Mouse (Mus musculus) c-Kit-positive CD71-negative TER-119-negative erythroid progenitor cells, embryonic 14.5 days (primary cell): ENCODE data around the gene Fmod.
A peak's percentile ranks its signal among the peaks of the same experiment; 100 is the strongest.

Experiments used
- DNase-seq: peaks from one replicate; pipeline ENCODE4 v3.0.0-alpha.2; 2013; ENCODE audit warnings: low read depth

The Fmod gene

DNA sequence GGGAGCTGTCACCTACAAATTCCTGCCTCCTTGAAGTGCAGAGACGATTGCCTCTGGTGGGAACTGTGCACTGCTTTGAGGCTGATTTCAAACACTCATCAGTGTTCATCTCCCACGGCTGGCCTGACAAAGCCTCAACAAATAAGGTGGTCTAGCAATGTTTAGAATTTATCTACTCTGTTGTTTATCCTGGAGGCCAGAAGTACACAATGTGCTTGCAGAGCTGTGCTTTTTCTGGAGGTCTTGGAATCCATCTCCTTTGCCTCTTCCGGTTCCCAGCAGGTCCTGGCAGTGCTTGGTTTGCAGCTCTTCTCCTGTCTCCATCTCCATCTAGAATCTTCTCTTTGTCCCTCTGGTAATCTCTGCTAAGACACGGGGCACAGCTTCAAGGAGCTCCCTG is 19.2 kb downstream of the Fmod start:
- no peak for DNase-seq

DNA sequence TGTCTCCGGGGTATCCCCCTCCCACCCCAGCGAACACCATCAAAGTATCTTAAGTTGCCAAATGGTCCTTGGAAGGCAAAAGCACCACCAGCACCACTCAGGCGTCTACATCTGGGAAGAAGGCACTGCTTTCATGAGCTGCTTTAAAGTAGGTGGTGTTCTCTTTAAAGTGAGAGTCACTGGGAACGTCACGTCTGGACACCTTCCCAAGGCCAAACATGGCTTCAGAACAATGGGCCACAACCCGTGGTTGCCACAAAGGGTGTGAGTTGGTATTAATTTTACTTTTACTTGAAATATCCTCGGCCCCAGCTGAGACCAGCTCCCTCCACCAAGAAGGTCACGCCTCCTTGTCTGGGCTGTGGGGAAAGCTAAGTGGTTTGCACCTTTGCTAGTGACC is 20.7 kb downstream of the Fmod start:
- DNase-seq, result no peak

DNA sequence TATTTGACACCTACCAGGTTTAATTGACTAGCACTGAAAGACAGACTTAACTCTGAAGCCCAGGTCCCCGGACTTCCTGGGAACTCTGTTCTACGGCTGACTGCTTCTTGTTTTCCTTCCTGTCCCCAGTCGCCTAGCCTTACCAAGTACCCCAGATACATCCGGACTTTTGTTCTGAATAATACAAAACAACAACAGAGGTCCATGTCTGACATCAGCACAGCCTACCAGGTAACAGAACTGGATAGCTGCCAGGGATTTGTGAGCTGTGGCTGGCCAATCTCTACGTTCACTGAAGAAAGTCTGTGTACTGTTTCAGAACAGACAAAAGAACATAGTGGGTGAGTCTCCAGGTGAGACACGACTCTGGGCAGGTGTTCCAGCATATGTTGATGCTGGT is 21.8 kb downstream of the Fmod start:
- DNase-seq, result no peak

DNA sequence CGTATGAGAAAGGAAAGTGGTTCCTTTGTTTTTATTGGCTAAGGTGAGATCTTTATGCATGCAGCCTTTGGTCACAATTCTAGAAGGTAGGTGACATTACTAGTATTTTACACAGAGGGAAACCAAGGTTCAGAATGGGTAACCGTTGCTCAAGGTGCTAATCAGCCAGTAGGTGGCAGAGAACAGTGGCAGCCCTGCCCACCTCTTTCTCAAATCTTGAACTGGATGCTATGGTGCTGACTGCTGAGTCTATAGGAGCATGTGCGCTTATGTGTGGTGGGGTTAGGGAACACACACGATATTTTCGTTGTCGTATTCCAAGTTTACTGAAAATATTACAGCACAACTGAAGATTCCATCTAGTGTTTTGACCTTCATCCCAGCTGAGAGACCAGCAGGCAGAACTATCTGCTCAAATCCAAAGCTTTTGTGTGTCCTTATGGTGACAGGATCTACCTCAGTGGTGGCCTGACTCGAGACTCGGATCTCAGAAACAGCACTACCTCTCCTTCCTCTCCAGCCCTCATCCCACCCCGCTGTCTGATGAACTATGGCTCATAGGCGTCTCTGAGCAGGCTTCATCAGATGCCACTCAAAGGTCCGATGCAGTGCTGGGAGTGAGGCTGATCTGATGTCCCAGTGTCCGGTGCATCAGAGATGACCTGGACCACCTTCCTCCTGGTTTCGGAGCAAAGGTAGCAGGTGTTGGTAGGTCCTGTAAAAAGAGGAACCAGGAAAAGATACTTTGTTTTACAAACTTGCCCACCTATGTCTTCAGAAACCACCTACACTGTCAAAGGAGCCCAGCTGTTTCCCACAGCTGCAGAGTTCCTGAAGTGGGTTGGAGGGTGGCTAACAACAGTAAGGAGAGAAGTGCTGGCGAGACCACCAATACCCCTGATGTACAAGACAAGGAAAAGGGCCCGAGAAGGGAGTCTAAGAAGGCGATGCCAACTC is 23.0 kb downstream of the Fmod start:
- DNase-seq, result no peak

DNA sequence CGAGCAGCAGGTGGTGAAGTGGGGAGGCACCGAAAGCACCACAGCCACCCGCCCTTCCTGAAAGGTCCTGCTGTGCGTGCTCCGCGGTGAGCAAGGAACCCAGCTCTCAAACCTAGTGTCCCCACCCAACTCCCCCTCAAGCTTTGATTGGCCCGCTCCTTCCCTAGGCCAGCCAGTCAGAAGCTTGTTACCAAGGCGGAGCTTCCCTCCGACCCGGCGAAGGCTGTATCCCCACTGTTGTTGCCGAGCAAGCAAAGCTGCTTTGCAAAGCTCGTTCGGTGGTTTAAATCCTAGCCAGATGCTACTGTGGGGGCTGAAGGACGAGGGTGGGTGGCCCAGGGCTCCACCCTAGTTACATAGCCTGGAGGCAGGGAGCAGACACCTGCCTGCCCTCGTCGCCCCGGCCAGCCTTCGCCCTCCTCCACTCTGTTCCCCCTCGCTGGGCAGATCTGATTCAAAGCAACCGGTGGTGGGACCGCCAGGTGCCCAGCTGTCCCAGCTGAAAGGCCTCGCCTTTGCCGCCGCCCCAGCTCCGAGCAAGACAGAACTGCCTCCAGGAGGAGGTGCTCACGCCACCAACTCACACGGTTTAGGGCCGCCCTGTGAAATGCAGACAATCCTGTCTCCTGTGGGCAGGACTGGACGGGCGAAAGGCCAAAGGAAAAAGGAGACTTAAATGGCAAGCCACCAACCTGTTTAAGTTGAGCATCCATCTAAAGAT is 24.0 kb downstream of the Fmod start:
- DNase-seq, result peak; percentile 76

DNA sequence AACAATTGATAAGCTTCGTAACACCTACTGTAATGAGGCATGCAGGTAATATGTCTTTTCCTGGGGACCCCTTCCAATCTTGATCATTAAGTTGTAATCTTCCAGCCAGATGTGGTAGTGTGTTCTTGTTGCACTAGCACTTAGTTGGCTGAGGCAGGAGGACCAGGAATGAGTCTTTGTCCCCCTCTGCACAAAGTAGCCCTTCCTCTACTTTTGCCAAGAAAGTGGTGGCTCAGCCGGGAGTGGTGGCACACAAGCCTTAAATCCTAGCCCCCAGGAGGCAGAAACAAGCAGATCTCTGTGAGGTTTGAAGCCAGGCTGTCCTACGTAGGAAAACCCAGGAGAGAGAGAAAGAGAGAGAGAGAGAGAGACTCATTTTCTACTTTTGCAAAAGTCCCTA is 24.9 kb downstream of the Fmod start:
- no peak for DNase-seq

DNA sequence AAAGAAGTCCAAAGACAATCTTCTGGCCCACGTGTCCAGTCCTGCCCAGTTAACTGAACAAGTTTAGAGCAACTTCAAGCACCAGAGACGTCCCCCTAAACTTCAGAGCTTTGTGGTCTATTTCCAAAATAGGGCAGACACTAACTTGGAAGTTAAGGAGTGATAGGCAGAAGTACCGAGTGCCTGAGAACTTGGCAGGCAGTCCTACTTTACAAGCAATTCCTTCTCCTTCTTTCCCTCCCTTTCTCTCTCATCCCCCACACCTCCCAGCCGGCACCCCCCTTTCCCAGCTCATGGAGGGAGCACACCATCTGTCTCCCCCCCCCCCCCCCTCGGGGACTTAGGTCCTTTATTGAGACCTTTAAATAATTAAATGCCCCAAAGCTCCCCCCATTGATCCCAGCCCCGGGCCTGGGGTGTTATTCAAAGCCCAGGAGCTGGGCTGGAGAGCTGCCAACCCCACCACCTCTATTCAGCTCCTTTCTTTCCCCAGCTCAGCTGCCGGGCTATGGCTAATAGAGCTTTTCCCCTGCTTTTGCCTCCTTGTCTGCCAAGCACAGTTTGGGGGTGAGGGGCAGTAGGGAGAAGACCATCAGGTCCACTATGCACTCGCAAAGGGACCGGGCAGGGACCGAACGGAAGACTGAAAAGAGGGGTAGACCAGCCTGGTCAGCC is 25.5 kb downstream of the Fmod start:
- DNase-seq, result no peak

DNA sequence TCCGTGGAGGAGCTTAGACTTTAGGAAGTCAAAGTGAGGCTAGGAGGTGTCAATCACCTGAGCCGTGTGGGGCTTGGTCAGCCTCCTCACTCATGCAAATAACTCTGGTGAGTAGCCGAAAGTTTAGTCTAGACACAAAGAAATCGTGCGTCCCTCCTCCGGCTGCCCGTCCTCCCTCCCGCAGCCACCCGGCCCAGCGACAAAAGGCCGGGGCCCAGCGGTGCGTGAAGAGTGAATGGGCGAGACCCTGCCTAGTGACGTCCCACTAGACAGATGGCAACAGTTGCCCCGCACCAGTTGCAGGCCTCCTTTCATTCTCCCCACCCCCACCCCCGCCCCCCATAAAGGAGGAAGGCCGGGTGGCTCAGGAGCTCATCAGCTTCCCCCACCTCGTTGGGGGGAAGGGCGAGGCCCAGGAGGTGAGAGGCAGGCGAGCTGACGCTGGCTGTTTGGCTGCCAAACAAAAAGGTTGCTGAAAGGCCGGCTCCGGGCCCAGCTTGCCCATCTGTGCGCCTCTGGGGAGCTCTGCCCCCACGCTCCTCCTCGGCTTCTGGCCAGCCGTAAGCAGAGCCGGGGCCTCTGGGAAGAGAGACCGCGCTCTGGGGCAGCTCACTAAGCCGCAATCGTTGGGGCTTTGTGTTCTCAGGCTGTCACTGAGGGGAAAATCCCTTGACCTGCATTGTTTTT is 26.2 kb downstream of the Fmod start:
- no peak for DNase-seq

DNA sequence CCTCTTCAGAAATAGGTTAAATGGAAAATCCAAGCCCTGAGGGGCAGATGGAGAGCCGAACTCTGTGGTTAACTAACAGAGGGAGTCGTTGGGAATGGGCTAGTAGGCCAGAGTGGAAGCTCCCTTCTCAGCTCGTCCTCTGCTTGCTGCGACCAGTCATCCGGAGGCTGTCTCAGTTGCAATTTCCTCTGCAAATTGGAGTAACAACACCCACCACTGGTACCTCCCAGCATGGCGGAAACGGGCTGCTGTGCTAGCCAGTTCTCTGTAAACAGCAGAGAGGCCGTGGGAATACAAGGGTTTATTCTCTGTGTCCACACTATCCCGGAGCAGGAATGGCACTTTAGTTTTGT is 26.7 kb downstream of the Fmod start:
- DNase-seq, result no peak

DNA sequence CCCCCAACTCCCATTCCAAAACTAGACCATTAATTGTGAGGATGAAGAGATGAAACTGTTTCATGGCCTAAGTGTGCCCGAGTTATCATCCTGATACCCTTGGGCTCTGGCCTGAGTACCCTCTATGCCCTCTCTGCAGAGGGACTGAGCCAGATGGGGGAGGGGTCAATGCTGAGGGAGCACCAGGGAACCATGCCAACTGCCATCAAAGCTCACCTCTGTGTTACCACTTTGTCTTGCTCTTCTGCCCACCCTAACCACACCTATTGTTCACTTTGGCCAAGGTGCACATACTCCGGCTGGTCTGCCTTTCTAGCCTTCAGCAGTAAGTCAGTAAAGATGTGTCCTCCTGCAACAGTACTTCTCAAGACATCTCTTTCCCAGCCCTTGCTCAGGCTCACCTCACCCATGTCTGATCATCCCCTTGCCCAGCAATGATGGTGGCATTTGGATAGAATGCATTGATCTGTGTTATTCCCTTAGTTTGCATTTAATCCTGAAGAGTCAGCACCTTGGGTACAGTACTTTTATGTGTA is 27.3 kb downstream of the Fmod start:
- no peak for DNase-seq

DNA sequence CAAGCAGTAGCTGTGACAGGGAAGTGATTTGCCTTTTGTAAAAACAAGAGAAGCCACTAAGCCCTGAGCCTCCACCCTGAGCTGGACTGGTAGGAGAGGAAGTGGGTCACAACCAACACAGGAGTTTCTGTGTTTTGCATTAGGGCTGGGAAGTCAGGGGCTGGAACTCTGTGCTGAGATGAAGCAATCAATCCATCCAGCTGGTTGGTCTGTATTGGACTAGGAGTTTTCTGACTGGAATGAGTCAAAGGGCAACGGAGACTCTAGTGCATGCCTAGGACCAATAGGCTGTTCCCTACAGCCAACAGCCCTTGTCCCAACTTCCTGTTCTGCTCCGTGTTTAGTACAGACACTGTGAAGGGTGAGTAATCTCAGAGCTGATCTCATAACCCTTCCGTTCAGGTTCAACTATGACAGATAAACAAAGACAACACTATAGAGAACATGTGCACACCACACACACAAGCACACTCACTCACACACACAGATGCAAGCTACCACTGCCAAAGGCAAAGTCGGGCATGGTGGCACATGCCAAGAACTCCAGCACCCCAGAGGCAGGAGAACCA is 28.3 kb downstream of the Fmod start:
- DNase-seq, result no peak

DNA sequence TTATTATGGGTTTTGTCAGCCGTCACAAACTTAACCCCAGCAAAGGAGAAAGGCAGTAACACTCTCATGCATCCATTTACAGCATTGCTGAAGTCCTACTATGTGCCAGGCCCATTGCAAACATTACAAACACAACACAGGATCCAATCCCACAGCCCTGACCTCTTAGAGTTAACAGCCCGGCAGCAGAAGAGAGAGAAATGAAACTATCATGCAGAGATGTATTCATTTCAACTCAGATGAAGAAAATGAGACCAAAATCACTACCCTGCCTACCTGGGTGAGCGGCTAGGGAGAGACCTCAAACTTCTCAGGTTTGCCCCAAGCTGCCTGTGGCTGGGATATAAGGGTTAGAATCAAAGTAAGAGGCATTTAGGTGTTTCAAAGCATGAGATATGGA is 29.5 kb downstream of the Fmod start:
- DNase-seq, result no peak

DNA sequence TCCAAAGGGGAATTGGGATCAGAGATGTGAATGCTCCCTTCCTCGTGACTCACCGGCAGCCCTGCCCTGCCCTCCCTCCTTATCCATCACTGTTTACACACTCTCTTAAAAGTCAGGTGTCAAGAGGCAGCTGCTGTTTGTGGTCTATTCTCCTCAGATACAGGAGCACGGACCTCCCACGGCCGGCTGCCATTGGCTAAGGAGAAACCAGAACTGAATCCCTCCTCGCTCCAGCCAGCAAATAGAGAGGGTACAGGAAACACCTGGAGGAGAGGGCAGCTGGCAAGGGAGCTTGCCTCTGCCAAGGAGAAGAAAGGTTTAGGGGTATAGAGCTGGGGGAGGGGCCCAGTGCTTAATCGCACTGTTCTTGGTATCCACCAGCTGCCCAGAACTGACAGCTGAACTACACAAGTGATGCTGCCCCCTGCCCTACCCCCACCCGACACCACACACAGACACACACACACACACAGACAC is 30.1 kb downstream of the Fmod start:
- peak; percentile 54 for DNase-seq

DNA sequence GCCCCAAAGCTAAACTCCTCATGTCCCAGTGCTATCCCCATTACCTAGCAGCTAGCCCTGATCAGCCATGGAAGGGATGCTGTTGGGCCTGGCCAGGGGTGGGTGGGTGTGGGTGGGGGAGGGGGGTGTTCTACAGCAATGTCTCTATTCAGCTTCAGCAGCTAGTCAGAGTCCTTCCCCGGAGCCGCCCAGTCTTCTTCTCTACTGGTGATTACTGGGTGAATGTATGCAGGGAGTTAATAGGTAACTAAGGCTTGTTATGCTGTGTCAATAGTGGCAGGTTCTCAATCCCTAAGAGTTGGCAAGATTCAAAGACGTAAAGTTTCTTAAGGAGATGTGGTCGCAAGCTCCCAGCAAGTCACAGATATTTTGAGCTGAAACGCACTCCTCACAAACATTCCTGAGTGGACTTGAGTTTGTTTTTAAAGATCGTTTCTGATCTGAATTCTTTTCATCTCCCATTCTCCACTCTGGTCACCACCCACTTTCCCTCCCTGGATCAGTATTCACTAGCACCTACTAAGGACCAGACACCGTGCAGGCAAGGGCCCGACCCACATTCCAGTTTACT is 33.1 kb downstream of the Fmod start:
- DNase-seq, result no peak

DNA sequence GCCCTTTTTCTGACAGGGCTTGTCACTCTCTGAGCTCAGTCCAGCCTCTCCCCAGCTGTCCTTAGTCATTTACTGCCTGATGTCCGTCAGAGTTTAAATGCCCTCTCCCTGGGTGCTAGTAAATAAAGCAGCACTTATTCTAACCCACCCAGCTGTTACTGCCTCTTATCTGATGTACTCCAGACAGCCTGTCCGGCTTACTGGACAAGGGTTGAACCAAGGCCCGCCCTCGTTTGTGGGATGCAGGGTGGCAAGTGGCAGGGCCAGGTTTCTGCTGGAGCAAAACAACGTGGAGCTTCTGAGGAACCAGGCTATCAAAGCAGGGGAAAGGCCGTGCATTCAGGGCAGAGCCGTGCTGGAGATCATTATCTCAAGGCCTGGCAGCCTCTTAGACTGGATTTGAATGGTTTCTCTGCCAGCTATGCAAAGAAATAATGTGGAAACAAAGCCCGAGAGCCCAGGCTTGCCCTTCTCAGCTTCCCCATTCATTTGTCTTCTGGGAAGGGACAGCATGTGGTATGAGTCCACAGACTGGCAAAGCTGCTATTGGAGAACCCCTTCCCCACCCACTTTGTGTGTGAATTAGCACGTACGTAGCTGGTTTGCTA is 34.5 kb downstream of the Fmod start:
- DNase-seq, result no peak

DNA sequence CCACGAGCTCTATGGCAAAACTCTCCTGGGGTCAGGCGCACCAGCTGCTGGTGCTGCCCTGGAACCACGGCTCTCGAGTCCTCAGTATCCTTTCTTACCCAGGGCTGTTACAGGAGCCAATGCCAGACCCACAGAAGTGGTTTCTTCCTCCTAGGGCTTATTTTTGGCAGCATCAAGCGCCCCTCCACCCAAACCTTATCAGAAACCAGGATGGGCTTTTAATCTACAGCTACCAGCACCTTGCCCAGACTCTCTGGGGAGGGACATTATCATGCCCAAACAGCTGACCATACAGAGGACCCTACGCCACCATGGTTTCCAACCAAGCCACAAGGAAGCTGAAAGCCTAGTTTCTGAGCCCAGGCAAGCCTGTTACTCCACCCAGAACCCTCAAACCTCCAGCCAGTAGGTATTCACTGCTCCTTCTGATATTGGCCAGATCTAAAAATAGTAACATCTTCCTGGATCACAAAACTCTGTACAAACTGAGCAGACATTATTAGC is 36.1 kb downstream of the Fmod start:
- no peak for DNase-seq

DNA sequence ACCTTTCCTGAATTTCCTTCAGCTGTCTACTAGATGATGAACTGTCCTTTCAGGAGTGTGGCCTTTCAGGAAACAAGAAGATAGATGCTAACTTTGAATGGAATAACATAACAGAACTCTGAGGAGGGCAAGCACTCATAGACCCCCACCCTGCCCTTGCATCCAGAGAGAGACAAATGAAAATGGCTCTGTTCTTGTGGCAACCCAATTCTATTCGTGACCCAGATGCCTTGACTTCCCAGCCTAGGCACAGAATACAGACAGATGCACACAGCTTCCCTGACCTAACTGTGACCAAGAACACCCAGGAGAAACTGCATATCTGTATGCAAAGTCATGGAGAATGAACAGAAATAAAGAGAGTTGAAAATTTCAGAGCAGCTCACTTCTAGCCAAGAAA is 36.6 kb downstream of the Fmod start:
- DNase-seq, result no peak

DNA sequence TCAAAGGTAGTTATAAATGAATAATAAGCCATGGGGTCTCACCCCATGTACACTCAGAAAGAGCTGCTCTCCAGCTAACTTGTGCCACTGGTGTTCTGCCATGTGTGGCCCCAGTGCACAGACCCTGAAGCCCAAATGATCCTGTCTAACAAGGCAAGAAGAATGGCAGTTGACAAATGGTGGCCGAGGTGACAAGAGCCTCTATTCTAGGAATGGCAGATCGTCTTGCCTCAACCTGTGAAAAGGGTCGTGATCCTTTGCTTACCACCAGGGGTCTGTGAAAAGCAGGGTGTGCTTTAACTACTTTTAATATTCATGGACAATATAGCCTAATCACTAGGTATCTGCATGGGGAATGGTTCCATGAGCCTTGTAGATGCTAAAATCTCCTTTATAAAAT is 37.1 kb downstream of the Fmod start:
- DNase-seq, result no peak

DNA sequence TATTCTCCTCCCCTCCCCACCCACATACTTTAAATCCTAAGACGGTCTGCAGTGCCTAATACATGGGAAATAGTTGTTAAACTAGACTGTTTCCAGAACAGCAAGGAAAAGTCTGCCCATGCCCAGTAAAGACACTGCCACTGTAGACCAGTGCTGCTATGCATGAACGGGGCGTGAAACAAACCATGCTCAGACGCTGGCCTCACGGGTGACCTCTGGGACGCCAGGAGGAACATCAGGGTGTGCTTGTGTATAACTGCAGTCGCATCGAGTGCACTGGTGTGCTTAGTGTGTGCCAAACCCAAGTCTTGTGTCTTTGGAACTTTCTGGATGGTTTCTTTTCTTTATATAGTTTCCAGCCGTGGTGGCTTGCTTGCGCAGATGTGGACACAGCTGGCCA is 37.6 kb downstream of the Fmod start:
- DNase-seq, result no peak

DNA sequence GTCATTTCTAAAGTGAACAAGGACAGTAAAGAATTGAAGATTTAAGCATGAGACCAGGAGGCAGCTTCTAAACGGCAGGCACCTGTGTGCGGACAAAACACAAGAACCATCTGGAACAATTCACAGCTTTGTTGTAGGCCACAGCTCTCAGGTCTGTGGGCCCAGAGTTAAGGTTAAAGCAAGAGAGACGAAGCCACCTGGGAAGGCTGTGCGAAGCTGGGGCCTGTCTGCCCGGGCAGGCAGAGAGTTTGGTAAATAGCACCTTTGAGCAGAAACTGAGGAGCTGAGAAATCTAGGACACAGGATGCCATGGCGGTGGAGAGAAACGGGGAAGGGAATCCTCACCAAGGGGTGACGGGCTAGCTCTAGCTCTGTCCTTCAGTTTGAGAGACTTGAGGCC is 38.5 kb downstream of the Fmod start:
- DNase-seq, result no peak

DNA sequence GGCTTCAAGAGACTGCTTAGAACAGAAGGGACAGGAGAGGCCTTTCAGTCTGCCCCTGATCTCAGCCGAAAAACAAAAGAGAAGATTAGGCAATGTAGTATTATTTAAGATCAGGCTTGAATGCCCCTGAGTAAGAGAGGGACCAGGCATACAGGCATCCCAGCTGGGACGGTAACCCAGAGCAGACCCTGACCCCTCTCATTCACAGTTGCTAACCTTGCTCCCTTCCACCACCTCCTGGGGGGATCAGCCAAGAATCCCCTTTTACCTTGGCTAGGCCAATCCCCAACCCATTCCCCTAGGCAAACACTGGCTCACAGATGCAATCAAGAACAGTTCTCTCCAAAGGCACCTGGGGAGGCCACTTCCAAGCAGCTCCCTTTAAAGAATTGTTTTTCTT is 39.7 kb downstream of the Fmod start:
- DNase-seq, result no peak
